Mouse (Mus musculus): ENCODE results near the gene H3f3b.

DNA sequence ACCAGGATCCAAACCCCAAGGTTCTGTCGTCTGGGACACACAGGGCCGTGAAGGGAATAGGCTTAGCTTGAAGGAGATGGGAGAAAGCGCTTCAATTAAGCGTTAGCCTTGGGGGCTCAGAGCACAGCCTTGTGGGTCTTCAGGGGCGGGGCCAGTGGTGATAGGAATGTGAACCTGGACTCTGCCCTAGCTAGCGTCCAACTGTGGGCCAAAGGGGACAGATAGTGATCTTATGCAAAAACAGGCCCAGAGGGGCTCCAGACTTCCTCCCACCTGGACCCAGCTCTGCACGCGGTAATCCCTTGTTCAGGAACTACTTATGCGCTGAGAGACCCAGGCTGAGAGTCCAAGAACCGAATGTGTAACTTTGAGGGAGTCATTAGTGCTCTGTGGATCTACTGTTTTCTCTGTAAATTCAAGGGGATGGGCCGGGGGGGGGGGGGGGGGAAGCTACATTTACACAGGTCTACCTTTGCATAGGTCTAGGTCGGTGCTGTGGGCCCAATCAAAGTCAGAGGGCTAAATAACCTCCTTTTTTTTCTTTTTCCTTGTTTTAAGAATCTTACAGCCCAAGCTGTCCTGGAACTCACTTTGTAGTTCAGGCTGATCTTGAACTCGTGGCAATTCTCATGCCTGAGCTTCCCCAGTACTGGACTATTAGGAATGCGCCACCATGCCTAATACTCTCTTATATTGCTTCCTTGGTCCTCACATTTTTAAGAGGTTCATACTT is 16.1 kb downstream of the H3f3b start:
- TF ChIP-seq CTCF (IDR thresholded peaks at IDR 0.05; ENCODE audit: low read depth, low read length) (no peak), POLR2A (IDR thresholded peaks at IDR 0.05; ENCODE audit: extremely low read depth, insufficient read depth, low read length) (no peak)

Measured in liver, adult 2 months (tissue).